Mouse (Mus musculus) ES-E14 (cell line): ENCODE measurements around the gene Ccr8. TPM values are rescaled to one million over a fixed set of nuclear protein-coding genes. Genes with fewer than 3 reads are reported as not detected.
A peak's percentile ranks its signal among the peaks of the same experiment; 100 is the strongest.

Experiments
- DNase-seq: peaks from one replicate; pipeline ENCODE4 v3.0.0-alpha.2; 2013; ENCODE audit warnings: low read depth, low spot score
- H3K27ac ChIP-seq: 2 replicates; pipeline ENCODE4 v1.5.1; 2012; ENCODE audit warnings: low read depth, mild to moderate bottlenecking, low read length, moderate library complexity, mixed read lengths; ENCODE audit not compliant: poor library complexity, insufficient read depth, severe bottlenecking
- H3K36me3 ChIP-seq: 2 replicates; pipeline ENCODE4 v1.6.1; 2012; ENCODE audit warnings: mild to moderate bottlenecking, low read length, moderate library complexity, mixed read lengths; ENCODE audit not compliant: control insufficient read depth, poor library complexity, insufficient read depth, severe bottlenecking
- H3K4me1 ChIP-seq, 2 experiments: fragments of 150-350 bp in 1 of 2; sonication (generic) in 1 of 2; 2 replicates each; pipeline ENCODE4 v1.6.1; 2012; ENCODE audit warnings: low read length in 2 of 2, mild to moderate bottlenecking in 1 of 2, mixed read lengths in 1 of 2; ENCODE audit not compliant: control insufficient read depth in 2 of 2, insufficient read depth in 2 of 2, poor library complexity in 1 of 2
- H3K4me3 ChIP-seq, 2 experiments: fragments of 150-350 bp in 1 of 2; sonication (generic) in 1 of 2; 2 replicates each; pipeline ENCODE4 v1.5.1; 2012; ENCODE audit warnings: low read length in 2 of 2, low read depth in 1 of 2, mild to moderate bottlenecking in 1 of 2, mixed read lengths in 1 of 2; ENCODE audit not compliant: insufficient read depth in 1 of 2, poor library complexity in 1 of 2, severe bottlenecking in 1 of 2
- H3K9ac ChIP-seq: 2 replicates; pipeline ENCODE4 v1.6.1; 2012; ENCODE audit warnings: low read depth, mild to moderate bottlenecking, low read length, mixed read lengths; ENCODE audit not compliant: poor library complexity, insufficient read depth, severe bottlenecking
- H3K9me3 ChIP-seq: fragments of 150-350 bp; sonication (generic); 2 replicates; pipeline ENCODE4 v1.6.1; 2012; ENCODE audit warnings: low read depth, mild to moderate bottlenecking, low read length; ENCODE audit not compliant: control insufficient read depth, insufficient read depth
- CHD2 ChIP-seq: IDR thresholded peaks from 2 replicates; pipeline ENCODE4 v1.6.1; 2014; ENCODE audit warnings: mild to moderate bottlenecking, low read depth, low read length, inconsistent platforms
- HCFC1 ChIP-seq: IDR thresholded peaks from 2 replicates; pipeline ENCODE4 v1.6.1; 2012; ENCODE audit warnings: low read length, inconsistent platforms, borderline replicate concordance; ENCODE audit not compliant: insufficient read depth
- MAFK ChIP-seq: IDR thresholded peaks from 2 replicates; pipeline ENCODE4 v1.6.1; 2014; ENCODE audit warnings: mild to moderate bottlenecking, low read depth, low read length, inconsistent platforms; ENCODE audit not compliant: insufficient read depth
- ZC3H11A ChIP-seq: IDR thresholded peaks from 2 replicates; pipeline ENCODE4 v1.6.1; 2012; ENCODE audit warnings: low read depth, mild to moderate bottlenecking, inconsistent platforms, low read length, borderline replicate concordance
- ZNF384 ChIP-seq: IDR thresholded peaks from 2 replicates; pipeline ENCODE4 v1.6.1; 2012; ENCODE audit warnings: low read depth, low read length, inconsistent platforms
- in situ Hi-C, 2 experiments: fragments of 600-800 bp; cut with MboI; formaldehyde crosslinking; loops; one replicate each; pipeline ENCODE4 v1.15.1; 2025; ENCODE audit warnings: low sequenced_read_pairs in 2 of 2, inconsistent platforms in 1 of 2; ENCODE audit not compliant: unreplicated experiment in 2 of 2
- total RNA-seq: library from RNA; depleted of rRNA; stranded (reverse); fragments of 300-350 nt; gene quantifications from 2 replicates; pipeline ENCODE4 v1.2.3, GENCODE M21; 2012

Ccr8 gene
- total RNA-seq, 1 experiment, result 0.40 TPM

GRCm38 (mm10) chr9:120081247-120081646 lies 10.7 kb upstream of the Ccr8 start:
- no peak overlapping the region for H3K9ac ChIP-seq
- in situ Hi-C loops, result no loop called here

GRCm38 (mm10) chr9:120081967-120082366 lies 9.9 kb upstream of the Ccr8 start:
- in situ Hi-C loops, result no loop called here
- Histone ChIP-seq H3K4me1 (peaks cover 2 to 3% of the 10 kb centered on the region in 2 experiments; a peak in 1 of 4 replicates), H3K36me3 (no peaks in the 10 kb centered on the region), H3K27ac (no peak overlapping the region), H3K4me3 (no peak overlapping the region), H3K9ac (no peak overlapping the region), H3K9me3 (no peaks in the 10 kb centered on the region)
- no peak for TF ChIP-seq ZNF384
- TF ChIP-seq MAFK, result no peak
- no peak for TF ChIP-seq CHD2
- TF ChIP-seq HCFC1, result no peak
- no peak for TF ChIP-seq ZC3H11A
- DNase-seq, result no peak

More at GRCm38 (mm10) chr9:120081247-120081646, 10.7 kb upstream of the Ccr8 start:
- no peaks in the 10 kb centered on the region for H3K36me3 ChIP-seq
- H3K9me3 ChIP-seq, result no peaks in the 10 kb centered on the region
- TF ChIP-seq ZC3H11A, result no peak
- DNase-seq, result peak; percentile 71
- peaks cover 2 to 3% of the 10 kb centered on the region in 2 experiments; a peak in 1 of 4 replicates for H3K4me1 ChIP-seq
- H3K4me3 ChIP-seq, result no peak overlapping the region
- H3K27ac ChIP-seq, result no peak overlapping the region

GRCm38 (mm10) chr9:120082691-120083090 lies 9.2 kb upstream of the Ccr8 start:
- no peaks in the 10 kb centered on the region for H3K9me3 ChIP-seq
- no peaks in the 10 kb centered on the region for H3K36me3 ChIP-seq
- no peak for DNase-seq
- no peak overlapping the region for H3K4me3 ChIP-seq
- in situ Hi-C loops, result no loop called here
- H3K9ac ChIP-seq, result no peak overlapping the region
- no peak for TF ChIP-seq MAFK
- no peak for TF ChIP-seq HCFC1
- TF ChIP-seq ZNF384, result no peak
- no peak for TF ChIP-seq CHD2
- TF ChIP-seq ZC3H11A, result no peak
- peaks cover 2 to 3% of the 10 kb centered on the region in 2 experiments; a peak in 1 of 4 replicates for H3K4me1 ChIP-seq
- H3K27ac ChIP-seq, result no peak overlapping the region

- no peak overlapping the region for H3K9ac ChIP-seq
- no peak for DNase-seq
- H3K4me1 ChIP-seq, result peaks cover 2 to 3% of the 10 kb centered on the region in 2 experiments; a peak in 1 of 4 replicates
- TF ChIP-seq MAFK, result no peak
- no peak for TF ChIP-seq ZNF384
- TF ChIP-seq ZC3H11A, result no peak
- TF ChIP-seq HCFC1, result no peak
- no peak for TF ChIP-seq CHD2
- no peak overlapping the region for H3K4me3 ChIP-seq
- in situ Hi-C loops, result no loop called here
- H3K27ac ChIP-seq, result no peak overlapping the region
- H3K9me3 ChIP-seq, result no peaks in the 10 kb centered on the region
- no peaks in the 10 kb centered on the region for H3K36me3 ChIP-seq
Measured at GRCm38 (mm10) chr9:120083158-120083894, 8.6 kb upstream of the Ccr8 start.
